Mouse (Mus musculus) cortical plate, adult 2 months (tissue): ENCODE data around the gene Mertk.

ENCODE experiments used
- CTCF ChIP-seq: fragments of 200-500 bp; IDR thresholded peaks from 2 replicates; pipeline ENCODE4 v1.5.1; 2011; ENCODE audit warnings: mild to moderate bottlenecking, control low read depth, low read length; ENCODE audit not compliant: insufficient read depth; ENCODE audit errors: extremely low read depth
- POLR2A ChIP-seq: fragments of 200-500 bp; IDR thresholded peaks from 2 replicates; pipeline ENCODE4 v1.6.1; 2011; ENCODE audit warnings: mild to moderate bottlenecking, low read length, control low read depth; ENCODE audit not compliant: insufficient read depth; ENCODE audit errors: extremely low read depth

GRCm38 (mm10) chr2:128751030-128751429 is 52.3 kb downstream of the Mertk start:
- no peak for TF ChIP-seq CTCF
- no peak for TF ChIP-seq POLR2A
